ENCODE assay signal across 11 mouse cellular contexts in the genomic region with DNA sequence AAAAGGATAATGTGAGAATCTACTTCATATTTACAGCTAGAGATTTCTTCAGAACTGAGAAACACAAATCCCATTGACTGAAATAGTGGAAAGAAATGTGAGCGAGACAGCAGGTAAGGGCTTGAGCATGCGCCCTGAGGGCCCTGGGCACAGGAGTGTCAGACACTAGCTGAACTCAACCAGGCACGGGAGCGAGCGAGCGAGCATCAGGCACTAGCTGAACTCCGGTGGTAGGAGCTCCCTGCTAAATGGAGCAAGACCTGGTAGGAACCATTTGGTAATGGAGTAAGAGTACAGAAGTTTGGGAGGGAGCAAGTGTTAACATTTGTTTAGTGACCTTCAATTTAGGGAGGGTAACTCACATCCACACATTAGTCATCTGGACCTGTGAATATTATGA.
DNase-seq lines count a peak whose midpoint lies in the region; ATAC-seq and TF ChIP-seq lines count a peak whose summit lies in the region.
"Had no signal": no experiment of that assay in that cellular context is flagged by ENCODE, and none has a peak within 500 bp of the region (broad histone marks: within the 10 kb centered on the region; RNA-seq: fewer than 3 reads in every experiment).

No protein-coding gene starts in this region.

- no peaks in the 10 kb centered on the region for H3K27me3 ChIP-seq in kidney, embryonic 14.5 days (ENCODE audit: control insufficient read depth, insufficient read depth, low read length)
- no peaks in the 10 kb centered on the region for H3K27me3 ChIP-seq in embryonic facial prominence, embryonic 14.5 days (replicated peaks; ENCODE audit: control insufficient read depth, insufficient read depth, low read length)
- H3K27me3 ChIP-seq in intestine, postnatal 0 days (replicated peaks; ENCODE audit: control insufficient read depth, insufficient read depth, low read length): no peaks in the 10 kb centered on the region

- H3K4me3 ChIP-seq in kidney, embryonic 14.5 days (ENCODE audit: low read length): no peak overlapping the region
- H3K4me3 ChIP-seq in embryonic facial prominence, embryonic 14.5 days (ENCODE audit: low read depth, low read length): no peak overlapping the region
- no peak overlapping the region for H3K4me3 ChIP-seq in intestine, postnatal 0 days (ENCODE audit: low read depth, low read length)

- no peaks in the 10 kb centered on the region for H3K4me1 ChIP-seq in kidney, embryonic 14.5 days (ENCODE audit: control insufficient read depth, insufficient read depth, low read length)
- peaks cover 10% of the 10 kb centered on the region for H3K4me1 ChIP-seq in embryonic facial prominence, embryonic 14.5 days (ENCODE audit: control insufficient read depth, insufficient read depth, low read length)
- no peaks in the 10 kb centered on the region for H3K4me1 ChIP-seq in intestine, postnatal 0 days (replicated peaks; ENCODE audit: control insufficient read depth, insufficient read depth, low read length)

- no peak for DNase-seq in kidney, adult 8-10 months
- DNase-seq in retina, postnatal 1 day: peak; percentile 14
- DNase-seq in retina, embryonic 14.5 days (ENCODE audit: low spot score): no peak
- DNase-seq in embryonic facial prominence, embryonic 14.5 days (ENCODE audit: low spot score): peak; percentile 31
- DNase-seq in frontal cortex, postnatal 14 days (ENCODE audit: low spot score in 2 of 2): no peak
- DNase-seq: cerebellum, adult 11-12 months; layer of hippocampus, adult 9-11 months; spleen, adult 18-20 months had no signal

- H3K9ac ChIP-seq in kidney, embryonic 14.5 days (ENCODE audit: low read depth, low read length): no peak overlapping the region
- H3K9ac ChIP-seq in embryonic facial prominence, embryonic 14.5 days (ENCODE audit: low read depth, low read length): no peak overlapping the region
- no peak overlapping the region for H3K9ac ChIP-seq in intestine, postnatal 0 days (ENCODE audit: low read depth, low read length)

- 50% methylated on average over 7 of the region's 7 CpGs for WGBS in kidney, embryonic 14.5 days
- 55% methylated on average over 7 of the region's 7 CpGs for WGBS in embryonic facial prominence, embryonic 14.5 days
- 88% methylated on average over 7 of the region's 7 CpGs for WGBS in intestine, postnatal 0 days

- no peak overlapping the region for H3K4me2 ChIP-seq in kidney, embryonic 14.5 days (replicated peaks; ENCODE audit: low read depth, low read length)
- peak overlapping the region; percentile 49 for H3K4me2 ChIP-seq in embryonic facial prominence, embryonic 14.5 days (ENCODE audit: low read depth, low read length)
- H3K4me2 ChIP-seq in intestine, postnatal 0 days (replicated peaks; ENCODE audit: low read depth): no peak overlapping the region

- H3K36me3 ChIP-seq in kidney, embryonic 14.5 days (ENCODE audit: control insufficient read depth, insufficient read depth, low read length): no peaks in the 10 kb centered on the region
- no peaks in the 10 kb centered on the region for H3K36me3 ChIP-seq in embryonic facial prominence, embryonic 14.5 days (ENCODE audit: control insufficient read depth, insufficient read depth, low read length)
- H3K36me3 ChIP-seq in intestine, postnatal 0 days (ENCODE audit: control insufficient read depth, insufficient read depth): no peaks in the 10 kb centered on the region

- ATAC-seq in kidney, embryonic 14.5 days (ENCODE audit: low FRiP score, low TSS enrichment): peak; percentile 81; the same call in 1 of the 2 replicates
- no peak for ATAC-seq in embryonic facial prominence, embryonic 14.5 days (ENCODE audit: low read depth)
- ATAC-seq in intestine, postnatal 0 days: no peak
- ATAC-seq: inflammation-experienced regulatory T-cells, adult 6 months had no signal

- peak overlapping the region; percentile 39; the same call in 1 of the 2 replicates for H3K27ac ChIP-seq in kidney, embryonic 14.5 days (ENCODE audit: low read depth, low read length)
- no peak overlapping the region for H3K27ac ChIP-seq in embryonic facial prominence, embryonic 14.5 days (replicated peaks; ENCODE audit: low read depth, low read length)
- no peak overlapping the region for H3K27ac ChIP-seq in intestine, postnatal 0 days (ENCODE audit: low read depth, low read length)

- H3K9me3 ChIP-seq in kidney, embryonic 14.5 days (ENCODE audit: control insufficient read depth, low read length): no peaks in the 10 kb centered on the region
- no peaks in the 10 kb centered on the region for H3K9me3 ChIP-seq in embryonic facial prominence, embryonic 14.5 days (ENCODE audit: control insufficient read depth, low read length)
- no peaks in the 10 kb centered on the region for H3K9me3 ChIP-seq in intestine, postnatal 0 days (ENCODE audit: control insufficient read depth)

- TF ChIP-seq CTCF in intestine, postnatal 0 days (IDR thresholded peaks at IDR 0.05; ENCODE audit: low read depth): no peak

Comparison
In these comparisons a context has a peak if more than half of its experiments do, and no peak if none do; other contexts are left out.
1. DNase-seq: peak in retina, postnatal 1 day (single experiment) and embryonic facial prominence, embryonic 14.5 days (single experiment); none in kidney, adult 8-10 months (0 of 2), retina, embryonic 14.5 days (single experiment) and frontal cortex, postnatal 14 days (0 of 2).